Mouse (Mus musculus) myocyte (in vitro differentiated cells): ENCODE data around the gene Tmem206. TPM values are rescaled to one million over a fixed set of nuclear protein-coding genes. Genes with fewer than 3 reads are reported as not detected.

Experiments used
- H3K27me3 ChIP-seq: one replicate; pipeline ENCODE4 v1.6.1; 2011; ENCODE audit not compliant: control insufficient read depth, insufficient read depth, insufficient read length
- H3K36me3 ChIP-seq: one replicate; pipeline ENCODE4 v1.6.1; 2011; ENCODE audit not compliant: control insufficient read depth, insufficient read depth
- H3K4me2 ChIP-seq: one replicate; pipeline ENCODE4 v1.6.1; 2011; ENCODE audit warnings: low read depth, control low read depth
- H3K4me3 ChIP-seq: one replicate; pipeline ENCODE4 v1.5.1; 2011; ENCODE audit warnings: mild to moderate bottlenecking, control low read depth, moderate library complexity
- H3K79me2 ChIP-seq: one replicate; pipeline ENCODE4 v1.6.1; 2011; ENCODE audit not compliant: control insufficient read depth, insufficient read depth
- H3ac ChIP-seq: one replicate; pipeline ENCODE4 v1.6.1; 2011; ENCODE audit not compliant: control insufficient read depth, insufficient read length
- CEBPB ChIP-seq: IDR thresholded peaks from 2 replicates; pipeline ENCODE4 v1.6.1; 2011; ENCODE audit warnings: mild to moderate bottlenecking, moderate library complexity; ENCODE audit not compliant: poor library complexity, insufficient read depth, severe bottlenecking
- E2F4 ChIP-seq: IDR thresholded peaks from one replicate; pipeline ENCODE4 v1.6.1; 2011; ENCODE audit warnings: mild to moderate bottlenecking, control low read depth, moderate library complexity; ENCODE audit not compliant: insufficient read depth
- MAX ChIP-seq: IDR thresholded peaks from one replicate; pipeline ENCODE4 v1.6.1; 2011; ENCODE audit warnings: low read depth, mild to moderate bottlenecking, control low read depth
- MYOD1 ChIP-seq, 3 experiments: IDR thresholded peaks; one replicate each; pipeline ENCODE4 v1.6.1; 2011; ENCODE audit warnings: control low read depth in 2 of 3, low read depth in 2 of 3, mild to moderate bottlenecking in 2 of 3, moderate library complexity in 1 of 3; ENCODE audit not compliant: insufficient read length in 2 of 3, control insufficient read depth in 1 of 3
- MYOG ChIP-seq, 3 experiments: IDR thresholded peaks; one replicate each; pipeline ENCODE4 v1.6.1; 2011; ENCODE audit warnings: control low read depth in 2 of 3, low read depth in 2 of 3, mild to moderate bottlenecking in 2 of 3; ENCODE audit not compliant: insufficient read length in 2 of 3, control insufficient read depth in 1 of 3, insufficient read depth in 1 of 3
- POLR2A ChIP-seq: IDR thresholded peaks from one replicate; pipeline ENCODE4 v1.6.1; 2011; ENCODE audit warnings: low read depth, mild to moderate bottlenecking, control low read depth, moderate library complexity; ENCODE audit not compliant: insufficient read length
- POLR2AphosphoS2 ChIP-seq: IDR thresholded peaks from one replicate; pipeline ENCODE4 v1.6.1; 2011; ENCODE audit warnings: low read depth, control low read depth; ENCODE audit not compliant: insufficient read length
- REST ChIP-seq: IDR thresholded peaks from one replicate; pipeline ENCODE4 v1.6.1; 2011; ENCODE audit warnings: mild to moderate bottlenecking, control low read depth, moderate library complexity; ENCODE audit not compliant: insufficient read depth, insufficient read length
- SRF ChIP-seq: IDR thresholded peaks from one replicate; pipeline ENCODE4 v1.6.1; 2011; ENCODE audit warnings: low read depth; ENCODE audit not compliant: control insufficient read depth, insufficient read length
- TCF12 ChIP-seq: IDR thresholded peaks from one replicate; pipeline ENCODE4 v1.6.1; 2011; ENCODE audit warnings: mild to moderate bottlenecking, control low read depth; ENCODE audit not compliant: poor library complexity, insufficient read depth, severe bottlenecking
- TCF3 ChIP-seq: IDR thresholded peaks from one replicate; pipeline ENCODE4 v1.6.1; 2011; ENCODE audit warnings: low read depth, control low read depth; ENCODE audit not compliant: insufficient read length
- USF1 ChIP-seq: IDR thresholded peaks from one replicate; pipeline ENCODE4 v1.6.1; 2011; ENCODE audit warnings: low read depth, mild to moderate bottlenecking, control low read depth, moderate library complexity
- polyA plus RNA-seq: library from polyadenylated mRNA; unstranded; fragments of >200 nt; fragmentation: generic; extraction: Trizol; gene quantifications from one replicate; pipeline ENCODE4 v1.2.1, GENCODE M21; 2012; ENCODE audit warnings: missing spikeins

The Tmem206 gene
- polyA plus RNA-seq, 1 experiment = 12.1 TPM

DNA sequence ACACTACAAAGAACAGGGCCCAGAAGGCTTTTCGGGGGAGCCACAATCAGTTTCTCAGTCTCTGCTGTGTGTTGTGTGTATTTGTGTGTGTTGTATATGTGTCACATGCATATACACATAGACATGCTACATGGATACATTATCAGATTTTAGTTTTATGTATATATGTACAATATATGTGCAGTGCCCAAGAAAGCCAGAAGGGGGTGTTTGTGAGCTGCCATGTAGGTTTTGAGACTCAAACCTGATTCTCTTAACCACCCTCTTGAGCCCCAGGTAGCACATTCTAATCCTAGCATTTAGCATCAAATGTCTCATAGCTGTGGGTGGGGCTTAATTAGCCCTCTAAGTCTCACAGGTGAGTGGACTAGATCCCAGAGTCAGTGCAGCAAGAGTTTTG is 43.4 kb upstream of the Tmem206 start:
- TF ChIP-seq E2F4 (no peak), CEBPB (no peak), MAX (no peak), TCF3 (no peak), USF1 (no peak), POLR2AphosphoS2 (no peak), TCF12 (no peak), SRF (no peak), REST (no peak), MYOD1 (IDR thresholded peaks at IDR 0.05; ENCODE audit: control insufficient read depth in 1 of 3, insufficient read length in 2 of 3, low read depth in 2 of 3) (no peak), MYOG (IDR thresholded peaks at IDR 0.05; ENCODE audit: control insufficient read depth in 1 of 3, insufficient read depth in 1 of 3, insufficient read length in 2 of 3, low read depth in 2 of 3) (no peak), POLR2A (no peak)
- H3K79me2 ChIP-seq = no peaks in the 10 kb centered on the region
- H3K36me3 ChIP-seq = no peaks in the 10 kb centered on the region
- no peak overlapping the region for H3K4me2 ChIP-seq
- H3ac ChIP-seq = no peak overlapping the region
- H3K4me3 ChIP-seq = no peak overlapping the region
- no peaks in the 10 kb centered on the region for H3K27me3 ChIP-seq

- H3K79me2 ChIP-seq = no peaks in the 10 kb centered on the region
- no peaks in the 10 kb centered on the region for H3K27me3 ChIP-seq
- no peak overlapping the region for H3ac ChIP-seq
- TF ChIP-seq MYOD1 (IDR thresholded peaks at IDR 0.05; ENCODE audit: control insufficient read depth in 1 of 3, insufficient read length in 2 of 3, low read depth in 2 of 3) (peak; percentile 89 to 99 (median 96)), TCF12 (peak; percentile 60), POLR2AphosphoS2 (no peak), MYOG (IDR thresholded peaks at IDR 0.05; ENCODE audit: control insufficient read depth in 1 of 3, insufficient read depth in 1 of 3, insufficient read length in 2 of 3, low read depth in 2 of 3) (peak in 2 of 3 experiments; percentile 57 to 86)
- H3K36me3 ChIP-seq = no peaks in the 10 kb centered on the region
- H3K4me2 ChIP-seq = no peak overlapping the region
- no peak overlapping the region for H3K4me3 ChIP-seq
Measured at GRCm38 (mm10) chr1:191283110-191284040, 42.3 kb upstream of the Tmem206 start.

GRCm38 (mm10) chr1:191284502-191284901 is 41.2 kb upstream of the Tmem206 start:
- peak in 1 of 3 experiments; percentile 52 for TF ChIP-seq MYOD1 (IDR thresholded peaks at IDR 0.05; ENCODE audit: control insufficient read depth in 1 of 3, insufficient read length in 2 of 3, low read depth in 2 of 3)
- no peak for TF ChIP-seq SRF
- peak in 1 of 3 experiments; percentile 26 for TF ChIP-seq MYOG (IDR thresholded peaks at IDR 0.05; ENCODE audit: control insufficient read depth in 1 of 3, insufficient read depth in 1 of 3, insufficient read length in 2 of 3, low read depth in 2 of 3)
- no peaks in the 10 kb centered on the region for H3K36me3 ChIP-seq
- no peak overlapping the region for H3K4me3 ChIP-seq
- H3K79me2 ChIP-seq = no peaks in the 10 kb centered on the region
- H3K4me2 ChIP-seq = no peak overlapping the region
- no peak overlapping the region for H3ac ChIP-seq
- H3K27me3 ChIP-seq = no peaks in the 10 kb centered on the region

GRCm38 (mm10) chr1:191288762-191289161 is 37.0 kb upstream of the Tmem206 start:
- H3K27me3 ChIP-seq = no peaks in the 10 kb centered on the region
- no peak overlapping the region for H3K4me3 ChIP-seq
- TF ChIP-seq SRF (no peak), REST (no peak), MAX (no peak), MYOD1 (IDR thresholded peaks at IDR 0.05; ENCODE audit: control insufficient read depth in 1 of 3, insufficient read length in 2 of 3, low read depth in 2 of 3) (no peak), CEBPB (no peak), POLR2A (no peak), TCF3 (no peak), TCF12 (no peak), E2F4 (no peak), USF1 (no peak), POLR2AphosphoS2 (no peak), MYOG (IDR thresholded peaks at IDR 0.05; ENCODE audit: control insufficient read depth in 1 of 3, insufficient read depth in 1 of 3, insufficient read length in 2 of 3, low read depth in 2 of 3) (no peak)
- no peak overlapping the region for H3K4me2 ChIP-seq
- no peaks in the 10 kb centered on the region for H3K79me2 ChIP-seq
- no peaks in the 10 kb centered on the region for H3K36me3 ChIP-seq
- no peak overlapping the region for H3ac ChIP-seq

GRCm38 (mm10) chr1:191292348-191292747 is 33.4 kb upstream of the Tmem206 start:
- Histone ChIP-seq H3K27me3 (no peaks in the 10 kb centered on the region), H3ac (no peak overlapping the region), H3K79me2 (no peaks in the 10 kb centered on the region), H3K36me3 (no peaks in the 10 kb centered on the region), H3K4me3 (no peak overlapping the region), H3K4me2 (peak overlapping the region; percentile 56)
- TF ChIP-seq CEBPB (0 out of 2 replicates have a peak, but pooled peaks have one; percentile 33), E2F4 (no peak), SRF (no peak), USF1 (peak; percentile 97), MYOG (IDR thresholded peaks at IDR 0.05; ENCODE audit: control insufficient read depth in 1 of 3, insufficient read depth in 1 of 3, insufficient read length in 2 of 3, low read depth in 2 of 3) (peak in 1 of 3 experiments; percentile 67), MYOD1 (IDR thresholded peaks at IDR 0.05; ENCODE audit: control insufficient read depth in 1 of 3, insufficient read length in 2 of 3, low read depth in 2 of 3) (peak in 1 of 3 experiments; percentile 48), TCF3 (no peak), MAX (peak; percentile 57), POLR2AphosphoS2 (no peak), REST (no peak), POLR2A (no peak), TCF12 (peak; percentile 4)
